ENCODE assay signal across 8 mouse cellular contexts in genomic region chr5:105876925-105877774, GRCm38 (mm10). TPM values are rescaled to one million over a fixed set of nuclear protein-coding genes. Genes with fewer than 3 reads are reported as not detected.
DNase-seq lines count a peak whose midpoint lies in the region; ATAC-seq and TF ChIP-seq lines count a peak whose summit lies in the region.

No protein-coding gene starts in this region.

- no peak for TF ChIP-seq POLR2A in thymus, adult 2 months (IDR thresholded peaks at IDR 0.05; ENCODE audit: control insufficient read depth, extremely low read depth, insufficient read depth, low read length, poor library complexity)

- peak overlapping the region; percentile 99 for H3K9ac ChIP-seq in forebrain, embryonic 14.5 days (ENCODE audit: low read length)
- peak overlapping the region; percentile 99 for H3K9ac ChIP-seq in intestine, postnatal 0 days (ENCODE audit: low read depth, low read length)

- peak overlapping the region; percentile 97 for H3K4me3 ChIP-seq in thymus, adult 2 months (ENCODE audit: control insufficient read depth, insufficient read depth, low read length)
- peak overlapping the region; percentile 96 for H3K4me3 ChIP-seq in forebrain, embryonic 14.5 days (ENCODE audit: low read depth, low read length)
- H3K4me3 ChIP-seq in intestine, postnatal 0 days (ENCODE audit: low read depth, low read length) = peak overlapping the region; percentile 91

- H3K27me3 ChIP-seq in thymus, adult 2 months (ENCODE audit: control insufficient read depth, insufficient read depth, low read length) = no peaks in the 10 kb centered on the region
- H3K27me3 ChIP-seq in forebrain, embryonic 14.5 days (replicated peaks; ENCODE audit: control insufficient read depth, insufficient read depth, low read length) = no peaks in the 10 kb centered on the region
- no peaks in the 10 kb centered on the region for H3K27me3 ChIP-seq in intestine, postnatal 0 days (replicated peaks; ENCODE audit: control insufficient read depth, insufficient read depth, low read length)

- peak overlapping the region; percentile 54 for H3K4me2 ChIP-seq in forebrain, embryonic 14.5 days (ENCODE audit: low read length)
- peak overlapping the region; percentile 76 for H3K4me2 ChIP-seq in intestine, postnatal 0 days (replicated peaks; ENCODE audit: low read depth)

- H3K9me3 ChIP-seq in forebrain, embryonic 14.5 days (replicated peaks; ENCODE audit: control insufficient read depth, low read length) = no peaks in the 10 kb centered on the region
- no peaks in the 10 kb centered on the region for H3K9me3 ChIP-seq in intestine, postnatal 0 days (ENCODE audit: control insufficient read depth)

- peak; percentile 31; the same call in 1 of the 2 replicates for TF ChIP-seq CTCF in thymus, adult 2 months (IDR thresholded peaks at IDR 0.05; ENCODE audit: borderline replicate concordance, control insufficient read depth, extremely low read depth, insufficient read depth, low read length, poor library complexity)
- no peak for TF ChIP-seq CTCF in intestine, postnatal 0 days (IDR thresholded peaks at IDR 0.05; ENCODE audit: low read depth)

- peaks cover 3% of the 10 kb centered on the region; the same call in 1 of the 2 replicates for H3K36me3 ChIP-seq in thymus, adult 2 months (ENCODE audit: control insufficient read depth, insufficient read depth, low read length)
- no peaks in the 10 kb centered on the region for H3K36me3 ChIP-seq in forebrain, embryonic 14.5 days (ENCODE audit: control insufficient read depth, insufficient read depth, low read length)
- no peaks in the 10 kb centered on the region for H3K36me3 ChIP-seq in intestine, postnatal 0 days (ENCODE audit: control insufficient read depth, insufficient read depth)

- peak; percentile 30 for DNase-seq in cerebellum, adult 9-10 months
- DNase-seq in cerebellum, adult 11 months = no peak
- DNase-seq in thymus, adult 2 months = peak; percentile 42
- DNase-seq in thymus, postnatal 4 days = no peak
- peak; percentile 37 for DNase-seq in forebrain, embryonic 14.5 days (ENCODE audit: low spot score)
- no peak for DNase-seq in ovary, postnatal 36 days (ENCODE audit: low spot score)

- no peak for ATAC-seq in forebrain, embryonic 14.5 days
- peak; percentile 35; the same call in 1 of the 2 replicates for ATAC-seq in intestine, postnatal 0 days
- ATAC-seq in megakaryocyte-erythroid progenitor cell, adult 5-6 weeks (replicated peaks; ENCODE audit: low FRiP score, low TSS enrichment, poor library complexity, severe bottlenecking) = peak; percentile 28; the same call in 1 of the 2 replicates

- H3K27ac ChIP-seq in thymus, adult 2 months (ENCODE audit: control insufficient read depth, insufficient read depth, low read length) = no peak overlapping the region
- peak overlapping the region; percentile 88 for H3K27ac ChIP-seq in forebrain, embryonic 14.5 days (ENCODE audit: low read depth, low read length)
- peak overlapping the region; percentile 90 for H3K27ac ChIP-seq in intestine, postnatal 0 days (ENCODE audit: low read depth, low read length)

- under 1% methylated on average over 46 of the region's 46 CpGs for WGBS in thymus, adult 2 months
- under 1% methylated on average over 45 of the region's 46 CpGs for WGBS in forebrain, embryonic 14.5 days
- under 1% methylated on average over 46 of the region's 46 CpGs for WGBS in intestine, postnatal 0 days

- H3K4me1 ChIP-seq in thymus, adult 2 months (replicated peaks; ENCODE audit: control insufficient read depth, insufficient read depth, low read length) = peaks cover 8% of the 10 kb centered on the region
- peaks cover 23% of the 10 kb centered on the region for H3K4me1 ChIP-seq in forebrain, embryonic 14.5 days (ENCODE audit: control insufficient read depth, insufficient read depth, low read length)
- H3K4me1 ChIP-seq in intestine, postnatal 0 days (replicated peaks; ENCODE audit: control insufficient read depth, insufficient read depth, low read length) = peaks cover 6% of the 10 kb centered on the region

RNA-seq across cellular contexts. Expression of gene Zfp326, which starts 0.8 kb away (rescaled TPM):
- 11.3 and 12.4 TPM in 2 replicates for polyA plus RNA-seq in thymus, adult 2 months (2012; rRNA removed)
- 29.6 and 36.3 TPM in 2 replicates for polyA plus RNA-seq in forebrain, embryonic 14.5 days (2014; fragmentation: Nextera tagmentation; extraction: Ambion mirVana)
- polyA plus RNA-seq in intestine, postnatal 0 days (2015; fragmentation: Nextera tagmentation; extraction: Ambion mirVana) = 19.9 and 21.0 TPM in 2 replicates
- total RNA-seq in megakaryocyte-erythroid progenitor cell, adult 5-6 weeks (2014; fragmentation: Nextera tagmentation) = 18.3 and 41.6 TPM in 2 replicates
- 30.3 and 36.2 TPM in 2 replicates for total RNA-seq in megakaryocyte-erythroid progenitor cell, adult 5-6 weeks (2017)

Comparison
In these comparisons a context has a peak if more than half of its experiments do, and no peak if none do; other contexts are left out.
1. DNase-seq: peak in cerebellum, adult 9-10 months (single experiment), thymus, adult 2 months (single experiment) and forebrain, embryonic 14.5 days (single experiment); none in cerebellum, adult 11 months (single experiment), thymus, postnatal 4 days (single experiment) and ovary, postnatal 36 days (single experiment).
2. Peak in every context shown above with its lines, with median percentiles within 50 percentile points of each other: H3K4me3 ChIP-seq.